Mouse (Mus musculus) cerebellum, adult 2 months (tissue): ENCODE measurements around the gene Ypel2.

Experiments
- CTCF ChIP-seq: fragments of 200-500 bp; IDR thresholded peaks from 2 replicates; pipeline ENCODE4 v1.5.1; 2011; ENCODE audit warnings: low read depth, mild to moderate bottlenecking, control low read depth, low read length, moderate library complexity, borderline replicate concordance; ENCODE audit not compliant: insufficient read depth
- POLR2A ChIP-seq: fragments of 200-500 bp; IDR thresholded peaks from 2 replicates; pipeline ENCODE4 v1.6.1; 2011; ENCODE audit warnings: low read length, control low read depth, borderline replicate concordance; ENCODE audit not compliant: insufficient read depth

DNA sequence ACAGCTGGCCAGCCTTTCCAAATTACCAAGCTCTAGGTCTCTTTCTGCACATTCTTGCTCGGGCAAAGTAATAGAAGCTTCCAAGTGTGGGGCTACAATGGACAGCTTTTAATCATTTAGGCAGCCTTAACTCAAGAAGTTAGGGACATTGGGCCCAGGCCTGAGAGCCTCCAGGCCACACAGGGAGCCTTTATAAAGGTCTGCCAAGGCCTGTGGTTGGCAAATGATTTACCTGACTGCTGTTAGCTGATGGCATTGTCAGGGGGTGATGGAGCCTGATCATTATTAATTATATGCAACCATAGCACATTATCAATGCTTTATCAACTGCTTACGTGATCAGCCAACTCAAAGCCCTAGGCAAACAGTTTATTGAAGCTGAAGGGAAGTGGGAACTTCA, 33.2 kb downstream of the Ypel2 start:
- TF ChIP-seq CTCF (no peak), POLR2A (no peak)
